Mouse (Mus musculus) olfactory bulb, adult 2 months (tissue): ENCODE data around the gene Setd1a.

Source experiments
- CTCF ChIP-seq: fragments of 200-500 bp; IDR thresholded peaks from 2 replicates; pipeline ENCODE4 v1.5.1; 2012; ENCODE audit warnings: low read depth, mild to moderate bottlenecking, low read length, moderate library complexity; ENCODE audit not compliant: insufficient read depth
- POLR2A ChIP-seq: fragments of 200-500 bp; IDR thresholded peaks from 2 replicates; pipeline ENCODE4 v1.6.1; 2012; ENCODE audit warnings: mild to moderate bottlenecking, low read depth, low read length, moderate library complexity; ENCODE audit not compliant: insufficient read depth

DNA sequence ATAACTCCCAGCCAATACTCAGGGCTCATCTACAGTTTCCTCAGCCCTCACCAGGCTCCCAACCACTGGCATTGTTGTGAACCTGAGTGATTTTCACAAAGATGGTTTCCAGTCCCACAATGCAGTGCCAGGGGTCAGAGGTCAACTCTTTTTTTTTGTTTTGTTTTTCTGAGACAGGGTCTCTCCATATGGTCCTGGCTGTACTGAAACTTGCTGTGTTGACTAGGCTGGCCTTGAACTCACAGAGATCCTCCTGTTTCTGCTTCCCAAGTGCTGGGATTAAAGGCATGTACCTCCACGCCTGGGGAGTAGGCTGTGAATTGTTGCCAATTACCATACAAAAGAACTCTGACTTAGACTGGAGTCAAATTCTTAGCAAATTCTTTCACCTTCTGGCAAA is 33.4 kb downstream of the Setd1a start:
- TF ChIP-seq CTCF (no peak), POLR2A (no peak)
